Mouse (Mus musculus): Measurements from ENCODE around the gene Zmiz1. TPM values are rescaled to one million over a fixed set of nuclear protein-coding genes. Genes with fewer than 3 reads are reported as not detected.

The Zmiz1 gene
- polyA plus RNA-seq, 1 experiment: 52.6 TPM

- no peak for TF ChIP-seq CTCF (IDR thresholded peaks at IDR 0.05; ENCODE audit: insufficient read depth, low read length)
- no peak for TF ChIP-seq POLR2A (IDR thresholded peaks at IDR 0.05; ENCODE audit: borderline replicate concordance, extremely low read depth, low read depth, low read length)
- WGBS: 77% methylated on average over 2 of the region's 2 CpGs
- Histone ChIP-seq H3K4me1 (ENCODE audit: control insufficient read depth, insufficient read depth, low read length) (peaks cover 68% of the 10 kb centered on the region), H3K4me3 (replicated peaks; ENCODE audit: extremely low read depth, low read depth, low read length) (no peak overlapping the region)
- DNase-seq: no peak
These were observed 27.2 kb downstream of the Zmiz1 start for GRCm38 (mm10) chr14:25486220-25486619.

- Histone ChIP-seq H3K4me3 (replicated peaks; ENCODE audit: extremely low read depth, low read depth, low read length) (no peak overlapping the region), H3K4me1 (ENCODE audit: control insufficient read depth, insufficient read depth, low read length) (peaks cover 63% of the 10 kb centered on the region)
- TF ChIP-seq POLR2A (IDR thresholded peaks at IDR 0.05; ENCODE audit: borderline replicate concordance, extremely low read depth, low read depth, low read length) (no peak), CTCF (IDR thresholded peaks at IDR 0.05; ENCODE audit: insufficient read depth, low read length) (no peak)
- DNase-seq: no peak
- 59% methylated on average over 9 of the region's 9 CpGs for WGBS
These were observed 27.9 kb downstream of the Zmiz1 start for GRCm38 (mm10) chr14:25486742-25487469.

GRCm38 (mm10) chr14:25487470-25487955 lies 28.5 kb downstream of the Zmiz1 start:
- WGBS: 26% methylated on average over 7 of the region's 7 CpGs
- TF ChIP-seq POLR2A (IDR thresholded peaks at IDR 0.05; ENCODE audit: borderline replicate concordance, extremely low read depth, low read depth, low read length): no peak
- no peak for TF ChIP-seq CTCF (IDR thresholded peaks at IDR 0.05; ENCODE audit: insufficient read depth, low read length)
- DNase-seq: no peak
- Histone ChIP-seq H3K4me3 (replicated peaks; ENCODE audit: extremely low read depth, low read depth, low read length) (no peak overlapping the region), H3K4me1 (ENCODE audit: control insufficient read depth, insufficient read depth, low read length) (peaks cover 60% of the 10 kb centered on the region)

GRCm38 (mm10) chr14:25488097-25488613 lies 29.2 kb downstream of the Zmiz1 start:
- TF ChIP-seq POLR2A (IDR thresholded peaks at IDR 0.05; ENCODE audit: borderline replicate concordance, extremely low read depth, low read depth, low read length): no peak
- no peak for TF ChIP-seq CTCF (IDR thresholded peaks at IDR 0.05; ENCODE audit: insufficient read depth, low read length)
- Histone ChIP-seq H3K4me3 (replicated peaks; ENCODE audit: extremely low read depth, low read depth, low read length) (no peak overlapping the region), H3K4me1 (ENCODE audit: control insufficient read depth, insufficient read depth, low read length) (peaks cover 64% of the 10 kb centered on the region)
- 14% methylated on average over 6 of the region's 6 CpGs for WGBS
- DNase-seq: peak; percentile 62

GRCm38 (mm10) chr14:25489336-25490078 lies 30.5 kb downstream of the Zmiz1 start:
- DNase-seq: no peak
- WGBS: 50% methylated on average over 6 of the region's 6 CpGs

GRCm38 (mm10) chr14:25491961-25492360 lies 33.0 kb downstream of the Zmiz1 start:
- no peak overlapping the region for H3K4me3 ChIP-seq (replicated peaks; ENCODE audit: extremely low read depth, low read depth, low read length)
- 82% methylated on average over 5 of the region's 5 CpGs for WGBS
- DNase-seq: no peak
- H3K4me1 ChIP-seq (ENCODE audit: control insufficient read depth, insufficient read depth, low read length): peaks cover 74% of the 10 kb centered on the region
- TF ChIP-seq CTCF (IDR thresholded peaks at IDR 0.05; ENCODE audit: insufficient read depth, low read length) (no peak), POLR2A (IDR thresholded peaks at IDR 0.05; ENCODE audit: borderline replicate concordance, extremely low read depth, low read depth, low read length) (no peak)

More at GRCm38 (mm10) chr14:25489336-25490078, 30.5 kb downstream of the Zmiz1 start:
- Histone ChIP-seq H3K4me3 (replicated peaks; ENCODE audit: extremely low read depth, low read depth, low read length) (no peak overlapping the region), H3K4me1 (ENCODE audit: control insufficient read depth, insufficient read depth, low read length) (peaks cover 67% of the 10 kb centered on the region)
- no peak for TF ChIP-seq POLR2A (IDR thresholded peaks at IDR 0.05; ENCODE audit: borderline replicate concordance, extremely low read depth, low read depth, low read length)
- TF ChIP-seq CTCF (IDR thresholded peaks at IDR 0.05; ENCODE audit: insufficient read depth, low read length): no peak

- Histone ChIP-seq H3K4me3 (replicated peaks; ENCODE audit: extremely low read depth, low read depth, low read length) (no peak overlapping the region), H3K4me1 (ENCODE audit: control insufficient read depth, insufficient read depth, low read length) (peaks cover 74% of the 10 kb centered on the region)
- DNase-seq: no peak
- TF ChIP-seq CTCF (IDR thresholded peaks at IDR 0.05; ENCODE audit: insufficient read depth, low read length) (no peak), POLR2A (IDR thresholded peaks at IDR 0.05; ENCODE audit: borderline replicate concordance, extremely low read depth, low read depth, low read length) (no peak)
- WGBS: 74% methylated on average over 11 of the region's 11 CpGs
These were observed 33.7 kb downstream of the Zmiz1 start for GRCm38 (mm10) chr14:25492567-25493279.

- TF ChIP-seq CTCF (IDR thresholded peaks at IDR 0.05; ENCODE audit: insufficient read depth, low read length) (no peak), POLR2A (IDR thresholded peaks at IDR 0.05; ENCODE audit: borderline replicate concordance, extremely low read depth, low read depth, low read length) (no peak)
- Histone ChIP-seq H3K4me3 (replicated peaks; ENCODE audit: extremely low read depth, low read depth, low read length) (no peak overlapping the region), H3K4me1 (ENCODE audit: control insufficient read depth, insufficient read depth, low read length) (peaks cover 69% of the 10 kb centered on the region)
- no peak for DNase-seq
- WGBS: 35% methylated on average over 22 of the region's 22 CpGs
These were observed 34.6 kb downstream of the Zmiz1 start for GRCm38 (mm10) chr14:25493301-25494241.
